In the genomic region with DNA sequence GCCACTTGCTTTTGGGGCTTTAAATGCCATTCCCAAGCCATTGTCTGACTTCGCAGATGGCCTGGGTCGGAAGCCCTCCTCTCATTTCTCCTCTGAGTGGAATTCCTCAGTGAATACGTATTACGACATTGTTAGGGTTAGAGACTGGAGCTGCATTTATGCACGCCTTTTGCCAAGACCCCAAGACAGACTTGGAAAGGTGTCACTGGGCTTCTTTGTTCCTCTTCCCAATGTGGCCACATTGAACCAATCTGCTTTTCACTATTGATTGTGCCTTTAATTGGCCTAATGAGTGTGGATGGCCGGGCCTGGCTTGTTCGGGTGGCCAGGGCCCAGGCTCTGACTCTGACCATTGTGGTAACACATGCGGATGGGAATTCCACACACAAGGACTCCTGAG, we compare ENCODE assay signal across 22 mouse cellular contexts.
DNase-seq lines count a peak whose midpoint lies in the region; ATAC-seq and TF ChIP-seq lines count a peak whose summit lies in the region.
"Had no signal": no experiment of that assay in that cellular context is flagged by ENCODE, and none has a peak within 500 bp of the region (broad histone marks: within the 10 kb centered on the region; RNA-seq: fewer than 3 reads in every experiment).

No protein-coding gene starts in this region.

- no peak overlapping the region for H3K27ac ChIP-seq in forebrain, embryonic 16.5 days (ENCODE audit: low read length)
- no peak overlapping the region for H3K27ac ChIP-seq in forebrain, embryonic 11.5 days (ENCODE audit: low read depth, low read length)
- no peak overlapping the region for H3K27ac ChIP-seq in heart, adult 2 months
- H3K27ac ChIP-seq in heart, embryonic 12.5 days (ENCODE audit: poor library complexity, severe bottlenecking): peak overlapping the region; percentile 73; the same call in 1 of the 2 replicates
- H3K27ac ChIP-seq: forebrain, embryonic 10.5 days; hindbrain, embryonic 14.5 days; hindbrain, postnatal 0 days had no signal

- no peaks in the 10 kb centered on the region for H3K36me3 ChIP-seq in forebrain, embryonic 16.5 days (ENCODE audit: control insufficient read depth, insufficient read depth)
- H3K36me3 ChIP-seq in forebrain, embryonic 11.5 days (ENCODE audit: control insufficient read depth, insufficient read depth, low read length): no peaks in the 10 kb centered on the region
- H3K36me3 ChIP-seq in heart, adult 2 months (ENCODE audit: control insufficient read depth, insufficient read depth, low read length): peaks cover 13% of the 10 kb centered on the region
- no peaks in the 10 kb centered on the region for H3K36me3 ChIP-seq in heart, embryonic 12.5 days
- H3K36me3 ChIP-seq: forebrain, embryonic 10.5 days had no signal

- no peak overlapping the region for H3K4me2 ChIP-seq in forebrain, embryonic 16.5 days (ENCODE audit: low read length)
- H3K4me2 ChIP-seq in forebrain, embryonic 11.5 days (ENCODE audit: low read depth, low read length, severe bottlenecking): no peak overlapping the region
- no peak overlapping the region for H3K4me2 ChIP-seq in heart, embryonic 12.5 days
- H3K4me2 ChIP-seq: hindbrain, embryonic 14.5 days had no signal

- H3K9ac ChIP-seq in forebrain, embryonic 16.5 days (replicated peaks; ENCODE audit: low read depth, low read length): no peak overlapping the region
- H3K9ac ChIP-seq in forebrain, embryonic 11.5 days (ENCODE audit: low read length): no peak overlapping the region
- H3K9ac ChIP-seq in heart, adult 2 months (ENCODE audit: low read depth, low read length): no peak overlapping the region
- no peak overlapping the region for H3K9ac ChIP-seq in heart, embryonic 12.5 days
- H3K9ac ChIP-seq: hindbrain, embryonic 14.5 days had no signal

- no peaks in the 10 kb centered on the region for H3K9me3 ChIP-seq in forebrain, embryonic 16.5 days (ENCODE audit: control insufficient read depth, low read length)
- no peaks in the 10 kb centered on the region for H3K9me3 ChIP-seq in forebrain, embryonic 11.5 days (ENCODE audit: control insufficient read depth, low read length)
- H3K9me3 ChIP-seq in heart, embryonic 12.5 days (replicated peaks): no peaks in the 10 kb centered on the region
- H3K9me3 ChIP-seq: forebrain, embryonic 10.5 days had no signal

- intact Hi-C loops in heart, adult 2 months (cut with DNase I): no loop called here

- TF ChIP-seq POLR2A in heart, adult 2 months (IDR thresholded peaks at IDR 0.05; ENCODE audit: insufficient read depth, low read depth, low read length): no peak

- 28% methylated on average over 8 of the region's 8 CpGs for WGBS in forebrain, embryonic 16.5 days
- 61% methylated on average over 8 of the region's 8 CpGs for WGBS in forebrain, embryonic 11.5 days
- 88% methylated on average over 8 of the region's 8 CpGs for WGBS in heart, adult 2 months
- WGBS in heart, embryonic 12.5 days: 83% methylated on average over 8 of the region's 8 CpGs

- peaks cover 11% of the 10 kb centered on the region for H3K4me1 ChIP-seq in forebrain, embryonic 16.5 days (replicated peaks; ENCODE audit: control insufficient read depth, insufficient read depth, low read length)
- H3K4me1 ChIP-seq in forebrain, embryonic 11.5 days (replicated peaks; ENCODE audit: control insufficient read depth, insufficient read depth, low read length): no peaks in the 10 kb centered on the region
- peaks cover 16% of the 10 kb centered on the region for H3K4me1 ChIP-seq in heart, adult 2 months (ENCODE audit: control insufficient read depth, insufficient read depth, low read length)
- H3K4me1 ChIP-seq in heart, embryonic 12.5 days (replicated peaks): peaks cover 32% of the 10 kb centered on the region

- no peaks in the 10 kb centered on the region for H3K27me3 ChIP-seq in forebrain, embryonic 16.5 days (replicated peaks; ENCODE audit: control insufficient read depth, insufficient read depth, low read length)
- H3K27me3 ChIP-seq in forebrain, embryonic 11.5 days (ENCODE audit: control insufficient read depth, insufficient read depth, low read length): no peaks in the 10 kb centered on the region
- H3K27me3 ChIP-seq in heart, adult 2 months (ENCODE audit: control insufficient read depth, insufficient read depth, low read length): no peaks in the 10 kb centered on the region; the same call in 1 of the 2 replicates
- H3K27me3 ChIP-seq in heart, embryonic 12.5 days (replicated peaks): no peaks in the 10 kb centered on the region
- H3K27me3 ChIP-seq: CH12.LX had no signal

- no peak overlapping the region for H3K4me3 ChIP-seq in forebrain, embryonic 16.5 days (replicated peaks; ENCODE audit: low read length)
- no peak overlapping the region for H3K4me3 ChIP-seq in forebrain, embryonic 11.5 days (ENCODE audit: low read depth, low read length)
- H3K4me3 ChIP-seq in heart, adult 2 months: no peak overlapping the region
- H3K4me3 ChIP-seq in heart, embryonic 12.5 days: no peak overlapping the region
- H3K4me3 ChIP-seq: forebrain, embryonic 10.5 days had no signal

- TF ChIP-seq CTCF in heart, adult 2 months (IDR thresholded peaks at IDR 0.05): no peak

- DNase-seq in forebrain, embryonic 11.5 days (ENCODE audit: low spot score): no peak
- DNase-seq in heart, adult 11 months: peak; percentile 85
- DNase-seq in heart, adult 2 months: no peak
- DNase-seq in heart, adult 18-20 months: no peak
- peak; percentile 80 for DNase-seq in Muller cell, postnatal 12 days (ENCODE audit: inconsistent ontology term)
- no peak for DNase-seq in ovary, postnatal 36 days (ENCODE audit: low spot score)
- DNase-seq: adrenal gland, adult 2 months; adrenal gland, postnatal 25 days; B cell, adult 2 months; cerebellum, adult 18-20 months; cerebellum, adult 9-10 months; cerebellum, postnatal 14 days; gastrocnemius, postnatal 25 days; kidney, adult 18-20 months had no signal

- H3K79me2 ChIP-seq in heart, adult 2 months (replicated peaks; ENCODE audit: control insufficient read depth, insufficient read depth, low read length): no peaks in the 10 kb centered on the region

- ATAC-seq in forebrain, embryonic 16.5 days: peak; percentile 54
- ATAC-seq in forebrain, embryonic 11.5 days (replicated peaks; ENCODE audit: low FRiP score): no peak
- ATAC-seq in heart, embryonic 12.5 days (ENCODE audit: insufficient number of reproducible peaks, low FRiP score): no peak
- ATAC-seq: hindbrain, postnatal 0 days; inflammation-experienced regulatory T-cells, adult 6 months; intestine, embryonic 16.5 days had no signal

- TF ChIP-seq EP300 in heart, adult 2 months (IDR thresholded peaks at IDR 0.05; ENCODE audit: insufficient read depth, low read depth, low read length): no peak

Comparison
In these comparisons a context has a peak if more than half of its experiments do, and no peak if none do; other contexts are left out.
1. DNase-seq: peak in heart, adult 11 months (single experiment) and Muller cell, postnatal 12 days (single experiment); none in forebrain, embryonic 11.5 days (single experiment), heart, adult 2 months (0 of 2), heart, adult 18-20 months (0 of 2) and ovary, postnatal 36 days (single experiment).